Mouse (Mus musculus) large intestine, adult 2 months (tissue): ENCODE measurements around the gene Csrnp1. TPM values are rescaled to one million over a fixed set of nuclear protein-coding genes. Genes with fewer than 3 reads are reported as not detected.

Source experiments
- DNase-seq: peaks from one replicate; pipeline ENCODE4 v3.0.0-alpha.2; 2012; ENCODE audit warnings: low read depth, low spot score
- WGBS: fragments of 180-500 bp; shearing (Covaris S2); methylation state at CpG from one replicate; pipeline ENCODE4 v1.1.7; 2018; 5-methylcytosine and 5-hydroxymethylcytosine counted together
- polyA plus RNA-seq: library from polyadenylated mRNA; depleted of rRNA; stranded (reverse); fragments of >200 nt; gene quantifications from 2 replicates; pipeline ENCODE4 v1.2.3, GENCODE M21; 2012

Gene Csrnp1
- polyA plus RNA-seq, 1 experiment: 9.8 TPM

- WGBS: 36% methylated on average over 21 of the region's 21 CpGs
- DNase-seq: no peak
Observed at GRCm38 (mm10) chr9:119962987-119963667, 21.3 kb downstream of the Csrnp1 start.

GRCm38 (mm10) chr9:119962216-119962615 lies 22.2 kb downstream of the Csrnp1 start:
- no peak for DNase-seq
- WGBS: 44% methylated on average over 4 of the region's 4 CpGs

GRCm38 (mm10) chr9:119958835-119959234 lies 25.6 kb downstream of the Csrnp1 start:
- no peak for DNase-seq
- WGBS: 46% methylated on average over 9 of the region's 9 CpGs

GRCm38 (mm10) chr9:119951388-119951787 lies 33.1 kb downstream of the Csrnp1 start:
- DNase-seq: no peak
- WGBS: 77% methylated on average over 9 of the region's 9 CpGs

- 56% methylated on average over 6 of the region's 6 CpGs for WGBS
- DNase-seq: no peak
Observed at GRCm38 (mm10) chr9:119950434-119950833, 34.0 kb downstream of the Csrnp1 start.

- WGBS: 39% methylated on average over 3 of the region's 3 CpGs
- no peak for DNase-seq
Observed at GRCm38 (mm10) chr9:119948804-119949203, 35.7 kb downstream of the Csrnp1 start.

- no peak for DNase-seq
- 75% methylated on average over 12 of the region's 12 CpGs for WGBS
Observed at GRCm38 (mm10) chr9:119945173-119945900, 39.1 kb downstream of the Csrnp1 start.

GRCm38 (mm10) chr9:119943326-119943725 lies 41.1 kb downstream of the Csrnp1 start:
- DNase-seq: no peak
- WGBS: 94% methylated on average over 1 of the region's 1 CpGs

GRCm38 (mm10) chr9:119941861-119942260 lies 42.6 kb downstream of the Csrnp1 start:
- WGBS: 85% methylated on average over 14 of the region's 14 CpGs
- DNase-seq: no peak

- WGBS: 54% methylated on average over 5 of the region's 5 CpGs
- no peak for DNase-seq
Observed at GRCm38 (mm10) chr9:119941407-119941806, 43.1 kb downstream of the Csrnp1 start.

GRCm38 (mm10) chr9:119939646-119940045 lies 44.8 kb downstream of the Csrnp1 start:
- 82% methylated on average over 10 of the region's 10 CpGs for WGBS

GRCm38 (mm10) chr9:119938496-119938895 lies 46.0 kb downstream of the Csrnp1 start:
- no peak for DNase-seq
- 41% methylated on average over 4 of the region's 4 CpGs for WGBS

More at GRCm38 (mm10) chr9:119939646-119940045, 44.8 kb downstream of the Csrnp1 start:
- DNase-seq: no peak

- DNase-seq: peak; percentile 75
Observed at GRCm38 (mm10) chr9:119937005-119937773, 47.3 kb downstream of the Csrnp1 start, which contains the start of the genes Gorasp1 and Ttc21a. Gorasp1 (minus strand) TSS chr9:119937565. Ttc21a (plus strand) TSS chr9:119937606.

GRCm38 (mm10) chr9:119933675-119934074 lies 50.8 kb downstream of the Csrnp1 start:
- no peak for DNase-seq
- WGBS: 59% methylated on average over 6 of the region's 6 CpGs

More at GRCm38 (mm10) chr9:119937005-119937773, 47.3 kb downstream of the Csrnp1 start, which contains the start of the genes Gorasp1 and Ttc21a:
- 3% methylated on average over 40 of the region's 40 CpGs for WGBS

GRCm38 (mm10) chr9:119932358-119932757 lies 52.1 kb downstream of the Csrnp1 start:
- 39% methylated on average over 12 of the region's 12 CpGs for WGBS
- DNase-seq: peak; percentile 72

- no peak for DNase-seq
- 74% methylated on average over 5 of the region's 5 CpGs for WGBS
Observed at GRCm38 (mm10) chr9:119926497-119926896, 58.0 kb downstream of the Csrnp1 start.

GRCm38 (mm10) chr9:119925729-119926128 lies 58.7 kb downstream of the Csrnp1 start:
- 62% methylated on average over 8 of the region's 8 CpGs for WGBS
- no peak for DNase-seq

- WGBS: 83% methylated on average over 16 of the region's 16 CpGs
- no peak for DNase-seq
Observed at GRCm38 (mm10) chr9:119925120-119925657, 59.3 kb downstream of the Csrnp1 start.

GRCm38 (mm10) chr9:119923462-119923861 lies 61.0 kb downstream of the Csrnp1 start:
- 89% methylated on average over 4 of the region's 4 CpGs for WGBS

More at GRCm38 (mm10) chr9:119923462-119923861, 61.0 kb downstream of the Csrnp1 start:
- DNase-seq: no peak
